Mouse (Mus musculus) layer of hippocampus, adult 9-10 months (tissue): ENCODE results near the gene Tspan31.
"Not testable (repeated sequence)": the region's sequence is repeated elsewhere in the genome, so short reads cannot be mapped to it uniquely, and the experiment has no call there.

ENCODE experiments used
- DNase-seq: peaks from one replicate; pipeline ENCODE4 v3.0.0; 2022; ENCODE audit warnings: low spot score

The Tspan31 gene

GRCm38 (mm10) chr10:127083292-127083914, 13.3 kb upstream of the Tspan31 start:
- no peak for DNase-seq

- no peak for DNase-seq
Observed at GRCm38 (mm10) chr10:127081996-127082620, 12.0 kb upstream of the Tspan31 start.

GRCm38 (mm10) chr10:127080901-127081780, 11.1 kb upstream of the Tspan31 start:
- no peak for DNase-seq

GRCm38 (mm10) chr10:127079665-127080391, 9.8 kb upstream of the Tspan31 start:
- DNase-seq, result no peak

- no peak for DNase-seq
Observed at GRCm38 (mm10) chr10:127078677-127079575, 8.9 kb upstream of the Tspan31 start.

- DNase-seq, result no peak
Observed at GRCm38 (mm10) chr10:127078001-127078676, 8.1 kb upstream of the Tspan31 start.

- no peak for DNase-seq
Observed at GRCm38 (mm10) chr10:127077515-127077914, 7.5 kb upstream of the Tspan31 start.

- DNase-seq, result no peak
Observed at GRCm38 (mm10) chr10:127076082-127076481, 6.0 kb upstream of the Tspan31 start.

- no peak for DNase-seq
Observed at GRCm38 (mm10) chr10:127075651-127076050, 5.6 kb upstream of the Tspan31 start.

GRCm38 (mm10) chr10:127075080-127075479, 5.0 kb upstream of the Tspan31 start, which contains the start of gene Agap2:
Gene Agap2 (plus strand): TSS chr10:127075284.
- no peak for DNase-seq

GRCm38 (mm10) chr10:127073981-127074380, 3.9 kb upstream of the Tspan31 start:
- no peak for DNase-seq

GRCm38 (mm10) chr10:127072969-127073368, 2.9 kb upstream of the Tspan31 start:
- not testable (repeated sequence) for DNase-seq

GRCm38 (mm10) chr10:127072270-127072669, 2.2 kb upstream of the Tspan31 start:
- DNase-seq, result not testable (repeated sequence)

GRCm38 (mm10) chr10:127071203-127071602, 1.1 kb upstream of the Tspan31 start:
- no peak for DNase-seq

- DNase-seq, result no peak
Observed at GRCm38 (mm10) chr10:127069281-127070189, 529 bp downstream of the Tspan31 start.

GRCm38 (mm10) chr10:127068360-127069038, 1.6 kb downstream of the Tspan31 start:
- DNase-seq, result no peak

- DNase-seq, result no peak
Observed at GRCm38 (mm10) chr10:127066519-127067018, 3.5 kb downstream of the Tspan31 start.

GRCm38 (mm10) chr10:127065981-127066380, 4.1 kb downstream of the Tspan31 start:
- DNase-seq, result no peak
